Mouse (Mus musculus) limb, embryonic 12.5 days (tissue): ENCODE measurements around the gene Magi2. TPM values are rescaled to one million over a fixed set of nuclear protein-coding genes. Genes with fewer than 3 reads are reported as not detected.
A peak's percentile ranks its signal among the peaks of the same experiment; 100 is the strongest.
"Not testable (repeated sequence)": the region's sequence is repeated elsewhere in the genome, so short reads cannot be mapped to it uniquely, and the experiment has no call there.

Source experiments
- ATAC-seq: fragments of 200-750 bp; cut with Nextera tagmentation; 2 replicates; pipeline ENCODE4 v1.8.0; 2017; ENCODE audit warnings: low read depth, moderate TSS enrichment; ENCODE audit not compliant: insufficient number of reproducible peaks, insufficient read depth, low FRiP score, low TSS enrichment
- H3K27ac ChIP-seq: fragments of 300-500 bp; sonication (generic); 2 replicates; pipeline ENCODE4 v1.5.1; 2016; ENCODE audit warnings: mild to moderate bottlenecking, moderate library complexity
- H3K27me3 ChIP-seq: fragments of 300-500 bp; sonication (generic); 2 replicates; pipeline ENCODE4 v1.6.1; 2016; ENCODE audit warnings: mild to moderate bottlenecking, moderate library complexity
- H3K36me3 ChIP-seq: fragments of 300-500 bp; sonication (generic); 2 replicates; pipeline ENCODE4 v1.6.1; 2016; ENCODE audit warnings: mild to moderate bottlenecking, moderate library complexity
- H3K4me1 ChIP-seq: fragments of 300-500 bp; sonication (generic); replicated peaks from 2 replicates; pipeline ENCODE4 v1.6.1; 2016
- H3K4me2 ChIP-seq: fragments of 300-500 bp; sonication (generic); 2 replicates; pipeline ENCODE4 v1.6.1; 2016; ENCODE audit warnings: mild to moderate bottlenecking, moderate library complexity
- H3K4me3 ChIP-seq: fragments of 300-500 bp; sonication (generic); replicated peaks from 2 replicates; pipeline ENCODE4 v1.5.1; 2016; ENCODE audit warnings: mild to moderate bottlenecking
- H3K9ac ChIP-seq: fragments of 300-500 bp; sonication (generic); replicated peaks from 2 replicates; pipeline ENCODE4 v1.6.1; 2016; ENCODE audit warnings: mild to moderate bottlenecking, moderate library complexity
- H3K9me3 ChIP-seq: fragments of 300-500 bp; sonication (generic); 2 replicates; pipeline ENCODE4 v1.6.1; 2016; ENCODE audit warnings: mild to moderate bottlenecking, moderate library complexity
- WGBS: fragments of 180-500 bp; shearing (Covaris S2); methylation state at CpG from one replicate; pipeline ENCODE4 v1.1.7; 2016; 5-methylcytosine and 5-hydroxymethylcytosine counted together
- polyA plus RNA-seq: library from polyadenylated mRNA; unstranded; fragments of >200 nt; fragmentation: Nextera tagmentation; extraction: Ambion mirVana; gene quantifications from 2 replicates; pipeline ENCODE4 v1.2.1, GENCODE M21; 2016

Gene Magi2
- polyA plus RNA-seq, 1 experiment from 2014 or later: 7.0 TPM

GRCm38 (mm10) chr5:20249382-20249781 lies 1022.5 kb downstream of the Magi2 start:
- H3K27ac ChIP-seq: no peak overlapping the region
- H3K4me3 ChIP-seq: no peak overlapping the region
- no peak for ATAC-seq
- H3K36me3 ChIP-seq: no peaks in the 10 kb centered on the region
- no peaks in the 10 kb centered on the region for H3K4me1 ChIP-seq
- H3K9ac ChIP-seq: no peak overlapping the region
- no peak overlapping the region for H3K4me2 ChIP-seq
- 87% methylated on average over 6 of the region's 6 CpGs for WGBS
- no peaks in the 10 kb centered on the region for H3K27me3 ChIP-seq
- no peaks in the 10 kb centered on the region for H3K9me3 ChIP-seq

DNA sequence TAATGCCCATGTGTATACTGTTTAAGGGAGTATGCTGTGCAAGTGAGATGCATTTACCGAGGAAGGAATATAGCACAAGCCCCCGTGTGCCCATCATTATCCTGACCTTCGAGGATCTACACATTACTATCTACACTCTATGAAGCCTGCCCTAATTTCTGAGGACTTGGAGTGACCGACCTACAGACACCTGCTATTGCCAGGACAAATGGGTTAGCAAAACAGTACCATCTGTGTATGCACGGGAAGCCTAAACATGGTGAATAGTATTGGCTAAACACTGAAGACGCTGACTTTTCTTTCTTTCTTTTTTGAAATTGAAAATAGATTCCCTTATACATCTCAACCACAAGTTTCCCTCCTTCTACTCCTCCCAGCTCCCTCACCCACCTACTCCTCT lies 1024.7 kb downstream of the Magi2 start:
- no peaks in the 10 kb centered on the region for H3K9me3 ChIP-seq
- H3K27ac ChIP-seq: no peak overlapping the region
- ATAC-seq: no peak
- no peaks in the 10 kb centered on the region for H3K4me1 ChIP-seq
- 84% methylated on average over 6 of the region's 6 CpGs for WGBS
- H3K9ac ChIP-seq: no peak overlapping the region
- no peaks in the 10 kb centered on the region for H3K27me3 ChIP-seq
- H3K4me2 ChIP-seq: no peak overlapping the region
- H3K36me3 ChIP-seq: no peaks in the 10 kb centered on the region
- no peak overlapping the region for H3K4me3 ChIP-seq

- Histone ChIP-seq H3K27me3 (no peaks in the 10 kb centered on the region), H3K4me2 (no peak overlapping the region), H3K4me3 (no peak overlapping the region), H3K9ac (no peak overlapping the region), H3K9me3 (no peaks in the 10 kb centered on the region), H3K27ac (no peak overlapping the region), H3K36me3 (no peaks in the 10 kb centered on the region), H3K4me1 (peaks cover 11% of the 10 kb centered on the region)
- WGBS: 88% methylated on average over 3 of the region's 3 CpGs
- ATAC-seq: no peak
These were observed 1029.5 kb downstream of the Magi2 start for GRCm38 (mm10) chr5:20256150-20256868.

DNA sequence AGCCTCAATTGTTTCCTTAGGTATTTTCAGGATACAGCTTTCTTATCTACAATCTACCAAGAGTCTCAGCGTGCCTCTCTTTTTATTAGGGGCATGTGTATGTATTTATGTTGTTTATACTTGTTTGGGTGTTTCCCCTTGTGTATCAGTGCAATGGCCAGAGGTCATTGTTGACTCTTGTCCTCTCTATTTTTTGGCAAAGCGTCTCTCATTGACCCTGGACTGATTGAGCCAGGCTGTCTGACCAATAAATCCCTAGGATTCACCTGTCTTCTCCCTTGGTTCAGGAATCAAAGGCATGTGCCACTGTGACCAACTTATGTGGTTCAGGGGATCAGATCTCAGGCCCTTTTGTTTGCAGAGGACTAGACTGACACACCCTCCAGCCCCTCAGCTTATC lies 1030.1 kb downstream of the Magi2 start:
- H3K9me3 ChIP-seq: no peaks in the 10 kb centered on the region
- no peak for ATAC-seq
- H3K4me3 ChIP-seq: no peak overlapping the region
- H3K27me3 ChIP-seq: no peaks in the 10 kb centered on the region
- WGBS: 57% methylated on average over 2 of the region's 2 CpGs
- no peak overlapping the region for H3K9ac ChIP-seq
- peaks cover 11% of the 10 kb centered on the region for H3K4me1 ChIP-seq
- no peak overlapping the region for H3K27ac ChIP-seq
- no peak overlapping the region for H3K4me2 ChIP-seq
- no peaks in the 10 kb centered on the region for H3K36me3 ChIP-seq

- Histone ChIP-seq H3K27me3 (no peaks in the 10 kb centered on the region), H3K4me1 (peaks cover 11% of the 10 kb centered on the region), H3K36me3 (no peaks in the 10 kb centered on the region), H3K4me2 (no peak overlapping the region), H3K9ac (no peak overlapping the region), H3K27ac (no peak overlapping the region), H3K9me3 (no peaks in the 10 kb centered on the region), H3K4me3 (no peak overlapping the region)
- no peak for ATAC-seq
- 74% methylated on average over 4 of the region's 4 CpGs for WGBS
These were observed 1030.6 kb downstream of the Magi2 start for GRCm38 (mm10) chr5:20257419-20257818.

DNA sequence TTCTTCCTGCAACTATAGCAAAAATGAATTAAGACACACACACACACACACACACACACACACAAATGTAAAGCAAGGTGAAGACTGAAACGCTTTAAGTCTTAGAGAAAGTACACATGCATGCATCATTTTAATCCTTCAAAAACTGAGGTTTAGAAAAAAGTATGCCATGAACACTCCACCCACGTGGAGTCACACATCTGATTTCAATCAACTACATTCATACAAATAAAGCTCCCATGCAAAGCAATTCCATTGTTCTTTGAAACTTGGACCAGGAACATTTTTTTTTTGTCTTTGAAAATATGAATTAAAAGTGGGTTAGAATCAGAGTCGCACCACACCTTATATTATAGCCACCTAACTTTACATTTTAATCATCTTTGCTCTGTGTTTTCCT lies 1032.9 kb downstream of the Magi2 start:
- no peaks in the 10 kb centered on the region for H3K9me3 ChIP-seq
- ATAC-seq: no peak
- H3K9ac ChIP-seq: no peak overlapping the region
- H3K4me2 ChIP-seq: no peak overlapping the region
- peaks cover 11% of the 10 kb centered on the region for H3K4me1 ChIP-seq
- no peaks in the 10 kb centered on the region for H3K27me3 ChIP-seq
- no peaks in the 10 kb centered on the region for H3K36me3 ChIP-seq
- no peak overlapping the region for H3K4me3 ChIP-seq
- 61% methylated on average over 3 of the region's 3 CpGs for WGBS
- 0 out of 2 replicates have a peak overlapping the region, but pooled peaks have one; percentile 56 for H3K27ac ChIP-seq

DNA sequence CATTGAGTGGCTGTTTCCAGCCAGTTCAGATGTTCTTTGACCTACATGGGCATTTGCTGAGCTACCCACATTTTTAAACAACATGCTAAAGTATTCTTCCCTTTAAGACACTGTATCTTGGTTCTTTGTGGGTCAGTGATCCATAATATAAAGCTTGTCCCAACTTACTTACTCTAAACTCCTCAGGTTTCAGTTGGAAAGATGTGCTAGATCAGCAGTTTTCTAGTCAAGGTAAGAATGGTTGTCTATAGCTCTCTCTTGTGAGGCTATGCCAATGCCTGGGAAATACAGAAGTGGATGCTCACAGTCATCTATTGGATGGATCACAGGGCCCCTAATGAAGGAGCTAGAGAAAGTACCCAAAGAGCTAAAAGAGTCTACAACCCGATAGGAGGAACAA lies 1045.8 kb downstream of the Magi2 start:
- not testable (repeated sequence) for H3K9me3 ChIP-seq, H3K27ac ChIP-seq, H3K4me1 ChIP-seq, H3K36me3 ChIP-seq, H3K9ac ChIP-seq, ATAC-seq, H3K27me3 ChIP-seq, H3K4me2 ChIP-seq, H3K4me3 ChIP-seq
- whole genome bisulfite sequencing: 84% methylated on average over 1 of the region's 1 CpGs

DNA sequence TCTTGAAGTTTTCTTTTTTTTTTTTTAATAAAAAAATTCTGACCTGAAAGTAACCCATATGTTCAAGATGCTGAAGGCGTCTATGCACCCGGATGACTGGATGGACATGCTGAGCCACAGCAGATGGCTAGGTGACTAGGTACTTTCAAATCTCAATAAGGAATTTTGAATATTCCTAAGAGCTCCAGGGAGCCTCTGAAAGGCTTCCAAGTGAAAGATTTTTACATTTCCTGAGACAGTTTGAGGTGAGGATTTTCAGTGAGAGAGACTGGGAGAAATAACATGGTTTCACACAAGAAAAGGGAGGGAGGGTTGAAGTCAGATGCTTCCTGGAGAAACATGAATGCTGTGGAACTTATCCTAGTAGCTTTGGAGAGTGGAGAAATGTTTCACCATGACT lies 1048.8 kb downstream of the Magi2 start:
- Histone ChIP-seq H3K4me3 (no peak overlapping the region), H3K4me2 (no peak overlapping the region), H3K36me3 (no peaks in the 10 kb centered on the region), H3K27me3 (no peaks in the 10 kb centered on the region), H3K9me3 (no peaks in the 10 kb centered on the region), H3K4me1 (no peaks in the 10 kb centered on the region), H3K27ac (no peak overlapping the region), H3K9ac (no peak overlapping the region)
- ATAC-seq: no peak
- 75% methylated on average over 2 of the region's 2 CpGs for WGBS

- no peak for ATAC-seq
- 0 out of 2 replicates have a peak, but pooled peaks cover 3% of the 10 kb centered on the region for H3K4me1 ChIP-seq
These were observed 1058.4 kb downstream of the Magi2 start for GRCm38 (mm10) chr5:20285080-20285840.

GRCm38 (mm10) chr5:20294521-20294920 lies 1067.7 kb downstream of the Magi2 start:
- Histone ChIP-seq H3K27me3 (no peaks in the 10 kb centered on the region), H3K9ac (no peak overlapping the region), H3K4me1 (no peaks in the 10 kb centered on the region), H3K4me3 (no peak overlapping the region), H3K36me3 (no peaks in the 10 kb centered on the region), H3K9me3 (no peaks in the 10 kb centered on the region), H3K4me2 (no peak overlapping the region), H3K27ac (no peak overlapping the region)
- WGBS: 49% methylated on average over 11 of the region's 11 CpGs
- ATAC-seq: no peak

More at GRCm38 (mm10) chr5:20285080-20285840, 1058.4 kb downstream of the Magi2 start:
- Histone ChIP-seq H3K27ac (no peak overlapping the region), H3K36me3 (no peaks in the 10 kb centered on the region), H3K9me3 (no peaks in the 10 kb centered on the region), H3K4me3 (no peak overlapping the region), H3K4me2 (no peak overlapping the region), H3K27me3 (no peaks in the 10 kb centered on the region), H3K9ac (no peak overlapping the region)
- WGBS: 67% methylated on average over 8 of the region's 8 CpGs

GRCm38 (mm10) chr5:20299816-20300215 lies 1073.0 kb downstream of the Magi2 start:
- Histone ChIP-seq H3K9me3 (no peaks in the 10 kb centered on the region), H3K27ac (no peak overlapping the region), H3K4me3 (no peak overlapping the region), H3K27me3 (no peaks in the 10 kb centered on the region), H3K4me1 (no peaks in the 10 kb centered on the region), H3K9ac (no peak overlapping the region), H3K4me2 (no peak overlapping the region), H3K36me3 (no peaks in the 10 kb centered on the region)
- ATAC-seq: no peak
- 72% methylated on average over 6 of the region's 6 CpGs for WGBS
